Mouse (Mus musculus) kidney, postnatal 0 days (tissue): ENCODE measurements around the gene Rab20. TPM values are rescaled to one million over a fixed set of nuclear protein-coding genes. Genes with fewer than 3 reads are reported as not detected.

Source experiments
- ATAC-seq: fragments of 200-750 bp; cut with Nextera tagmentation; replicated peaks from 2 replicates; pipeline ENCODE4 v1.8.0; 2017; ENCODE audit warnings: low read depth, moderate number of reproducible peaks, moderate TSS enrichment, moderate library complexity; ENCODE audit not compliant: low FRiP score
- DNase-seq: peaks from one replicate; pipeline ENCODE4 v3.0.0-alpha.2; 2016; ENCODE audit warnings: low spot score
- H3K27ac ChIP-seq: fragments of 300-500 bp; sonication (generic); 2 replicates; pipeline ENCODE4 v1.5.1; 2014; ENCODE audit warnings: mild to moderate bottlenecking
- H3K27me3 ChIP-seq: fragments of 300-500 bp; sonication (generic); 2 replicates; pipeline ENCODE4 v1.6.1; 2014; ENCODE audit warnings: low read length, mixed read lengths; ENCODE audit not compliant: insufficient read depth
- H3K36me3 ChIP-seq: fragments of 300-500 bp; sonication (generic); 2 replicates; pipeline ENCODE4 v1.6.1; 2014; ENCODE audit warnings: low read length, mixed read lengths; ENCODE audit not compliant: insufficient read depth
- H3K4me1 ChIP-seq: fragments of 300-500 bp; sonication (generic); replicated peaks from 2 replicates; pipeline ENCODE4 v1.6.1; 2014; ENCODE audit warnings: antibody characterized with exemption, low read length, mixed read lengths; ENCODE audit not compliant: insufficient read depth
- H3K4me2 ChIP-seq: fragments of 300-500 bp; sonication (generic); 2 replicates; pipeline ENCODE4 v1.6.1; 2014; ENCODE audit warnings: mild to moderate bottlenecking, low read length, moderate library complexity, mixed read lengths
- H3K4me3 ChIP-seq: fragments of 300-500 bp; sonication (generic); replicated peaks from 2 replicates; pipeline ENCODE4 v1.5.1; 2014; ENCODE audit warnings: low read depth, low read length
- H3K9ac ChIP-seq: fragments of 300-500 bp; sonication (generic); 2 replicates; pipeline ENCODE4 v1.6.1; 2014; ENCODE audit warnings: low read depth, low read length
- H3K9me3 ChIP-seq: fragments of 300-500 bp; sonication (generic); replicated peaks from 2 replicates; pipeline ENCODE4 v1.6.1; 2016; ENCODE audit warnings: low read length, inconsistent platforms, mixed read lengths
- CTCF ChIP-seq: IDR thresholded peaks from 2 replicates; pipeline ENCODE4 v1.5.1; 2016; ENCODE audit warnings: antibody characterized with exemption, low read depth, mild to moderate bottlenecking, moderate library complexity
- WGBS: fragments of 180-500 bp; shearing (Covaris S2); extraction: QIAGEN DNeasy Blood & Tissue Kit; methylation state at CpG from one replicate; pipeline ENCODE4 v1.1.7; 2014; 5-methylcytosine and 5-hydroxymethylcytosine counted together
- polyA plus RNA-seq: library from polyadenylated mRNA; unstranded; fragments of >200 nt; fragmentation: Nextera tagmentation; extraction: Ambion mirVana; gene quantifications from 2 replicates; pipeline ENCODE4 v1.2.1, GENCODE M21; 2015

Rab20 gene
- polyA plus RNA-seq, 1 experiment from 2014 or later = 48.0 TPM

DNA sequence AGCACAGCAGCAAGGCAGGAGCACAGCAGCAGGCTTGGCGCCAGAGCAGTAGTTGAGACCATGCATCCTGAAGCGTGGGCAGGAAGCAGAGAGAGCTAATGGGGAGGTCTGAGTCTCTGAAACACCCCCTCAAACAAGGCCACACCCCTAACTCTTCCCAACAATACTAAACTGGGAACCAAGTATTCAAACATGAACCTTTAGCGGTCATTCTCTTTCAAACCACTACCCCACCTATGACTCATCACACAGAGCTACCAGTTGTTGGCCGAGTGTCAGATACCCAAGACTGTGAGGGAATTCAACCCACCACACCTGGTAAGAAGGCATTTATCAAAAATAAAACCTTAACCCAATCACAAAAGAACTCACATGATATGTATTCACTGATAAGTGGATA lies 8.7 kb upstream of the Rab20 start:
- no peaks in the 10 kb centered on the region for H3K9me3 ChIP-seq
- TF ChIP-seq CTCF = no peak
- DNase-seq = no peak
- no peak overlapping the region for H3K4me3 ChIP-seq
- WGBS = 70% methylated on average over 4 of the region's 4 CpGs
- no peaks in the 10 kb centered on the region for H3K36me3 ChIP-seq
- no peak overlapping the region for H3K27ac ChIP-seq
- H3K4me1 ChIP-seq = peaks cover 1% of the 10 kb centered on the region; the same call in 1 of the 2 replicates
- no peak for ATAC-seq
- no peak overlapping the region for H3K9ac ChIP-seq
- H3K27me3 ChIP-seq = no peaks in the 10 kb centered on the region
- no peak overlapping the region for H3K4me2 ChIP-seq

- Histone ChIP-seq H3K9me3 (no peaks in the 10 kb centered on the region), H3K4me1 (peaks cover 3% of the 10 kb centered on the region; the same call in 1 of the 2 replicates), H3K27ac (no peak overlapping the region), H3K9ac (no peak overlapping the region), H3K4me3 (no peak overlapping the region), H3K36me3 (no peaks in the 10 kb centered on the region), H3K27me3 (no peaks in the 10 kb centered on the region), H3K4me2 (no peak overlapping the region)
- DNase-seq (peak; percentile 82), ATAC-seq (peak; percentile 57)
- 24% methylated on average over 7 of the region's 7 CpGs for WGBS
- TF ChIP-seq CTCF = peak; percentile 93
These were observed 7.6 kb upstream of the Rab20 start for GRCm38 (mm10) chr8:11486142-11486541.

DNA sequence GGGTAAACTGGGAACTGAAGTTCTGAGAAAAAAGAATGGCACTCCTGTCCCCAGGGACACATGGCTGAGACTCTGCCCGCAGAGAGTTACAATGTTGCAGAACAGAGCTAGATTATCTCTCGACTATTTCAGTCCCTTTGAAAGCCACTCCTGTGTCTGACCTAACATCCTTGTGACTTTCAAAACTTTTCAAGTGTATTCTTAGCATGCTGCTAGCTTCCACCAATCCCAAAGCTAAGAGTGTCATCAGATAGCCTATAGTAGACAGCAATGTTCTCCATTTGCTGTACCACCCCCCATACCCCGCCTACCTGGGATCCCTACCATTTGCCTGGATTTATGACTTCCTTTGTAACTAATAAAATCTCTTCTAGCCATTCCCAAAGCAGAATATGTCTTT lies 4.0 kb upstream of the Rab20 start:
- H3K4me2 ChIP-seq = no peak overlapping the region
- DNase-seq (peak; percentile 66), ATAC-seq (no peak)
- no peak for TF ChIP-seq CTCF
- H3K27me3 ChIP-seq = no peaks in the 10 kb centered on the region
- no peak overlapping the region for H3K27ac ChIP-seq
- no peaks in the 10 kb centered on the region for H3K36me3 ChIP-seq
- H3K9ac ChIP-seq = no peak overlapping the region
- H3K9me3 ChIP-seq = no peaks in the 10 kb centered on the region
- H3K4me1 ChIP-seq = peaks cover 7% of the 10 kb centered on the region; the same call in 1 of the 2 replicates
- no peak overlapping the region for H3K4me3 ChIP-seq
- 46% methylated on average over 3 of the region's 3 CpGs for WGBS

- TF ChIP-seq CTCF = no peak
- Histone ChIP-seq H3K36me3 (no peaks in the 10 kb centered on the region), H3K4me1 (peaks cover 7% of the 10 kb centered on the region; the same call in 1 of the 2 replicates), H3K4me2 (no peak overlapping the region), H3K9me3 (no peaks in the 10 kb centered on the region), H3K27ac (no peak overlapping the region), H3K9ac (no peak overlapping the region), H3K27me3 (no peaks in the 10 kb centered on the region), H3K4me3 (no peak overlapping the region)
- ATAC-seq (no peak), DNase-seq (no peak)
- 55% methylated on average over 3 of the region's 3 CpGs for WGBS
These were observed 3.4 kb upstream of the Rab20 start for GRCm38 (mm10) chr8:11481876-11482275.

- TF ChIP-seq CTCF = no peak
- ATAC-seq (no peak), DNase-seq (no peak)
- Histone ChIP-seq H3K4me2 (peak overlapping the region; percentile 94), H3K27ac (peak overlapping the region; percentile 85; the same call in 1 of the 2 replicates), H3K9me3 (no peaks in the 10 kb centered on the region), H3K4me3 (peak overlapping the region; percentile 65; the same call in 1 of the 2 replicates), H3K36me3 (no peaks in the 10 kb centered on the region), H3K27me3 (no peaks in the 10 kb centered on the region), H3K9ac (0 out of 2 replicates have a peak overlapping the region, but pooled peaks have one; percentile 33), H3K4me1 (peaks cover 12% of the 10 kb centered on the region; the same call in 1 of the 2 replicates)
- WGBS = 15% methylated on average over 14 of the region's 14 CpGs
These were observed 1.1 kb upstream of the Rab20 start for GRCm38 (mm10) chr8:11479591-11479990.

DNA sequence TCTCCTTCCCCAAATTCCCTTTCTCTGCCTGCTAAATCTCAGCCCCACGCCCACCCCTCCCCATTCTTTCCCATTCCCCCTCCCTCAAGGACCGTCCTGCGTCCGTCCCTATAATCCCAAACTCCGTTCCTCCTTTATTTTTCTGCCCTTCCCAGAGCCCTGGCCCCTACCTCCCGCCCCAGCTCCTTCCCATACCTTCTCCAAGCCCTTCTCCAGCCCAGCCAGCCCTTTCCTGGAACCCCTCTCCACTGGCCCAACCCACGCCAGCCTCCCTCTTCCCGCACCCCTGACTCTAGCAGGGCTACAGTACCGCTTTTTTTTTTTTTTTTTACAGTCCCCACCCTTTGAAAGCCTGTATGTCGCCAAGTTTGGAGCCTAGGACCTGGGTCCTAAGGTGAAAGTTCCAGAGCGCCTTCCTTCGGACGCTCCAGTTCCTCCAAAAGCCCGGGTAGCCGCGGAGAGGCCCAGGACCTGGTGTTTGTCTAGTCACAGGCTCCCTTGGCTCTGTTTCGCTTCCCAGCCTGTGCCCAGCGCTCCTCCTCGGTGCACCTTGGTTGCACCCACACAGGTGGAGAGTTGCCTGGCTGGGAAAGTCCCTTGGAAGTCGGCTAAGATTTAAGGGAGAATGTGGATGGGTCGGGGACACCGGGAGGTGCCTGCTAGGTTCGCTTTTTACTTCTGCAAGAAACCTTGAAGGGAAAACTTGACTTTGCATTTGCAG lies 457 bp upstream of the Rab20 start:
- peak; percentile 13; the same call in 1 of the 2 replicates for ATAC-seq
- Histone ChIP-seq H3K27ac (peak overlapping the region; percentile 85), H3K9ac (peak overlapping the region; percentile 33; the same call in 1 of the 2 replicates), H3K4me1 (peaks cover 18% of the 10 kb centered on the region; the same call in 1 of the 2 replicates), H3K9me3 (no peaks in the 10 kb centered on the region), H3K4me3 (peak overlapping the region; percentile 65), H3K36me3 (no peaks in the 10 kb centered on the region), H3K27me3 (no peaks in the 10 kb centered on the region), H3K4me2 (peak overlapping the region; percentile 94)
- no peak for DNase-seq
- TF ChIP-seq CTCF = no peak
- 2% methylated on average over 23 of the region's 23 CpGs for WGBS
